Mouse (Mus musculus) megakaryocyte, adult 5-6 weeks (primary cell): ENCODE measurements around the gene Omg. TPM values are rescaled to one million over a fixed set of nuclear protein-coding genes. Genes with fewer than 3 reads are reported as not detected.

ENCODE experiments used
- ATAC-seq: 2 replicates; pipeline ENCODE4 v1.8.0; 2016; ENCODE audit warnings: mild to moderate bottlenecking, inconsistent platforms; ENCODE audit not compliant: poor library complexity, severe bottlenecking
- total RNA-seq, 2 experiments: library from RNA; stranded (forward) in 1 of 2; stranded (reverse) in 1 of 2; fragments of 153-499, 151-499 nt in 1 of 2; fragments of 221-1000, 200-1000 nt in 1 of 2; gene quantifications; 2 replicates each; pipeline versions ENCODE4 v1.2.3 to v1.2.4; 2015 to 2017

Gene Omg
- total RNA-seq, 2 experiments from 2014 or later: 0.37 to 2.8 TPM

- no peak for ATAC-seq
These were observed 15.4 kb upstream of the Omg start for GRCm38 (mm10) chr11:79519299-79519698.

- no peak for ATAC-seq
These were observed 11.9 kb upstream of the Omg start for GRCm38 (mm10) chr11:79515798-79516197.

GRCm38 (mm10) chr11:79515331-79515730, 11.4 kb upstream of the Omg start:
- ATAC-seq: no peak

- no peak for ATAC-seq
These were observed 8.1 kb upstream of the Omg start for GRCm38 (mm10) chr11:79511970-79512369.

- ATAC-seq: no peak
These were observed 622 bp upstream of the Omg start for GRCm38 (mm10) chr11:79504506-79504905.

GRCm38 (mm10) chr11:79502917-79503316, 967 bp downstream of the Omg start:
- no peak for ATAC-seq

GRCm38 (mm10) chr11:79494976-79495800, 8.7 kb downstream of the Omg start:
- no peak for ATAC-seq

- no peak for ATAC-seq
These were observed 19.2 kb downstream of the Omg start for GRCm38 (mm10) chr11:79484721-79485120.

GRCm38 (mm10) chr11:79483876-79484528, 19.9 kb downstream of the Omg start:
- ATAC-seq: no peak

- ATAC-seq: no peak
These were observed 20.5 kb downstream of the Omg start for GRCm38 (mm10) chr11:79483392-79483791.

GRCm38 (mm10) chr11:79468097-79468496, 35.8 kb downstream of the Omg start:
- no peak for ATAC-seq

- ATAC-seq: no peak
These were observed 43.0 kb downstream of the Omg start for GRCm38 (mm10) chr11:79460756-79461450.

- no peak for ATAC-seq
These were observed 44.0 kb downstream of the Omg start for GRCm38 (mm10) chr11:79459846-79460245.

GRCm38 (mm10) chr11:79457928-79458327, 46.0 kb downstream of the Omg start:
- no peak for ATAC-seq

- no peak for ATAC-seq
These were observed 50.9 kb downstream of the Omg start for GRCm38 (mm10) chr11:79452966-79453365.

Other genes starting within 250 kb of the Omg start
- gene Wsb1, start 249.4 kb downstream of the Omg start, total RNA-seq (2015): 246 and 264 TPM in 2 replicates
- 158 and 170 TPM in 2 replicates for gene Wsb1, start 249.4 kb downstream of the Omg start, total RNA-seq (2017)
- not detected in 2 replicates for gene Gm9964, start 207.2 kb downstream of the Omg start, total RNA-seq (2015)
- not detected in 2 replicates for gene Gm9964, start 207.2 kb downstream of the Omg start, total RNA-seq (2017)
- 16.5 and 18.7 TPM in 2 replicates for gene Nf1, start 164.4 kb downstream of the Omg start, total RNA-seq (2015)
- 9.9 and 15.7 TPM in 2 replicates for gene Nf1, start 164.4 kb downstream of the Omg start, total RNA-seq (2017)
- 1,009 and 1,045 TPM in 2 replicates for gene Evi2b, start 19.7 kb upstream of the Omg start, total RNA-seq (2015)
- gene Evi2b, start 19.7 kb upstream of the Omg start, total RNA-seq (2017): 207 and 252 TPM in 2 replicates
- gene Evi2, start 26.5 kb upstream of the Omg start, total RNA-seq (2015): 115 and 116 TPM in 2 replicates
- 21.3 and 21.8 TPM in 2 replicates for gene Evi2, start 26.5 kb upstream of the Omg start, total RNA-seq (2017)
- gene Evi2a, start 26.5 kb upstream of the Omg start, total RNA-seq (2015): 248 and 296 TPM in 2 replicates
- gene Evi2a, start 26.5 kb upstream of the Omg start, total RNA-seq (2017): 242 and 257 TPM in 2 replicates
- 3.7 and 4.9 TPM in 2 replicates for gene Rab11fip4, start 87.1 kb upstream of the Omg start, total RNA-seq (2015)
- gene Rab11fip4, start 87.1 kb upstream of the Omg start, total RNA-seq (2017): 13.3 and 17.8 TPM in 2 replicates